Mouse (Mus musculus) neural tube, embryonic 11.5 days (tissue): Measurements from ENCODE around the gene Arhgap27. TPM values are rescaled to one million over a fixed set of nuclear protein-coding genes. Genes with fewer than 3 reads are reported as not detected.
A peak's percentile ranks its signal among the peaks of the same experiment; 100 is the strongest.
"Not testable (repeated sequence)": the region's sequence is repeated elsewhere in the genome, so short reads cannot be mapped to it uniquely, and the experiment has no call there.

Experiments used
- ATAC-seq: fragments of 200-750 bp; cut with Nextera tagmentation; 2 replicates; pipeline ENCODE4 v1.8.0; 2017; ENCODE audit warnings: moderate number of reproducible peaks, mild to moderate bottlenecking, moderate TSS enrichment, moderate library complexity; ENCODE audit not compliant: insufficient read depth, low FRiP score, low TSS enrichment
- DNase-seq: peaks from one replicate; pipeline ENCODE4 v3.0.0-alpha.2; 2015; ENCODE audit warnings: low spot score
- H3K27ac ChIP-seq: fragments of 300-500 bp; sonication (generic); 2 replicates; pipeline ENCODE4 v1.5.1; 2014; ENCODE audit warnings: low read depth, mild to moderate bottlenecking, low read length
- H3K27me3 ChIP-seq: fragments of 300-500 bp; sonication (generic); 2 replicates; pipeline ENCODE4 v1.6.1; 2014; ENCODE audit warnings: mild to moderate bottlenecking, low read length, mixed read lengths; ENCODE audit not compliant: control insufficient read depth, insufficient read depth
- H3K36me3 ChIP-seq: fragments of 300-500 bp; sonication (generic); 2 replicates; pipeline ENCODE4 v1.6.1; 2014; ENCODE audit warnings: mild to moderate bottlenecking, low read length, moderate library complexity, mixed read lengths; ENCODE audit not compliant: control insufficient read depth, insufficient read depth
- H3K4me1 ChIP-seq: fragments of 300-500 bp; sonication (generic); 2 replicates; pipeline ENCODE4 v1.6.1; 2014; ENCODE audit warnings: low read length, mixed read lengths; ENCODE audit not compliant: control insufficient read depth, insufficient read depth
- H3K4me2 ChIP-seq: fragments of 300-500 bp; sonication (generic); 2 replicates; pipeline ENCODE4 v1.6.1; 2014; ENCODE audit warnings: low read depth, mild to moderate bottlenecking, moderate library complexity
- H3K4me3 ChIP-seq: fragments of 300-500 bp; sonication (generic); 2 replicates; pipeline ENCODE4 v1.5.1; 2014; ENCODE audit warnings: low read depth, low read length
- H3K9ac ChIP-seq: fragments of 300-500 bp; sonication (generic); 2 replicates; pipeline ENCODE4 v1.6.1; 2014; ENCODE audit warnings: mild to moderate bottlenecking, low read length
- H3K9me3 ChIP-seq: fragments of 300-500 bp; sonication (generic); 2 replicates; pipeline ENCODE4 v1.6.1; 2016; ENCODE audit warnings: low read length; ENCODE audit not compliant: control insufficient read depth
- WGBS: fragments of 180-500 bp; shearing (Covaris S2); extraction: QIAGEN DNeasy Blood & Tissue Kit; methylation state at CpG from one replicate; pipeline ENCODE4 v1.1.7; 2014; 5-methylcytosine and 5-hydroxymethylcytosine counted together
- polyA plus RNA-seq: library from polyadenylated mRNA; unstranded; fragments of >200 nt; fragmentation: Nextera tagmentation; extraction: Ambion mirVana; gene quantifications from 2 replicates; pipeline ENCODE4 v1.2.1, GENCODE M21; 2014

Arhgap27 gene
- polyA plus RNA-seq, 1 experiment from 2014 or later = 4.5 TPM

GRCm38 (mm10) chr11:103330651-103331319 lies 32.7 kb downstream of the Arhgap27 start:
- 69% methylated on average over 7 of the region's 7 CpGs for WGBS
- Histone ChIP-seq H3K36me3 (no peaks in the 10 kb centered on the region), H3K4me2 (no peak overlapping the region), H3K27me3 (peaks cover 23% of the 10 kb centered on the region), H3K9ac (no peak overlapping the region), H3K4me1 (peaks cover 7% of the 10 kb centered on the region; the same call in 1 of the 2 replicates), H3K4me3 (no peak overlapping the region), H3K9me3 (no peaks in the 10 kb centered on the region), H3K27ac (no peak overlapping the region)
- DNase-seq (no peak), ATAC-seq (no peak)

- Histone ChIP-seq H3K36me3 (no peaks in the 10 kb centered on the region), H3K27me3 (no peaks in the 10 kb centered on the region), H3K9me3 (no peaks in the 10 kb centered on the region), H3K4me3 (no peak overlapping the region), H3K4me2 (no peak overlapping the region), H3K4me1 (no peaks in the 10 kb centered on the region), H3K9ac (no peak overlapping the region), H3K27ac (no peak overlapping the region)
- ATAC-seq = no peak
- WGBS = 14% methylated on average over 5 of the region's 5 CpGs
- DNase-seq = peak; percentile 82
These were observed 36.5 kb downstream of the Arhgap27 start for GRCm38 (mm10) chr11:103326950-103327349.

- H3K4me2 ChIP-seq = no peak overlapping the region
- no peak overlapping the region for H3K27ac ChIP-seq
- WGBS = 13% methylated on average over 8 of the region's 8 CpGs
- no peak overlapping the region for H3K9ac ChIP-seq
- H3K4me3 ChIP-seq = no peak overlapping the region
- DNase-seq (peak; percentile 82), ATAC-seq (no peak)
- H3K27me3 ChIP-seq = no peaks in the 10 kb centered on the region
- H3K36me3 ChIP-seq = no peaks in the 10 kb centered on the region
- H3K4me1 ChIP-seq = no peaks in the 10 kb centered on the region
- no peaks in the 10 kb centered on the region for H3K9me3 ChIP-seq
These were observed 38.3 kb downstream of the Arhgap27 start for GRCm38 (mm10) chr11:103325172-103325571.

- no peak overlapping the region for H3K4me3 ChIP-seq
- H3K27ac ChIP-seq = no peak overlapping the region
- 69% methylated on average over 13 of the region's 13 CpGs for WGBS
These were observed 38.8 kb downstream of the Arhgap27 start for GRCm38 (mm10) chr11:103324723-103325122.

GRCm38 (mm10) chr11:103322832-103323231 lies 40.7 kb downstream of the Arhgap27 start:
- not testable (repeated sequence) for H3K4me1 ChIP-seq, H3K4me3 ChIP-seq, H3K36me3 ChIP-seq, DNase-seq, H3K27ac ChIP-seq, ATAC-seq, H3K9me3 ChIP-seq, H3K9ac ChIP-seq, H3K27me3 ChIP-seq, H3K4me2 ChIP-seq
- 54% methylated on average over 4 of the region's 4 CpGs for WGBS

More at GRCm38 (mm10) chr11:103324723-103325122, 38.8 kb downstream of the Arhgap27 start:
- no peak for DNase-seq
- no peak overlapping the region for H3K9ac ChIP-seq
- ATAC-seq = no peak
- H3K4me1 ChIP-seq = no peaks in the 10 kb centered on the region
- H3K27me3 ChIP-seq = no peaks in the 10 kb centered on the region
- no peaks in the 10 kb centered on the region for H3K36me3 ChIP-seq
- H3K9me3 ChIP-seq = no peaks in the 10 kb centered on the region
- H3K4me2 ChIP-seq = no peak overlapping the region

GRCm38 (mm10) chr11:103320646-103321045 lies 42.8 kb downstream of the Arhgap27 start:
- Histone ChIP-seq H3K4me1 (no peaks in the 10 kb centered on the region), H3K9me3 (no peaks in the 10 kb centered on the region), H3K4me2 (no peak overlapping the region), H3K27me3 (no peaks in the 10 kb centered on the region), H3K9ac (no peak overlapping the region), H3K27ac (no peak overlapping the region), H3K4me3 (no peak overlapping the region), H3K36me3 (no peaks in the 10 kb centered on the region)
- 77% methylated on average over 4 of the region's 4 CpGs for WGBS
- DNase-seq (no peak), ATAC-seq (no peak)

GRCm38 (mm10) chr11:103320196-103320595 lies 43.3 kb downstream of the Arhgap27 start:
- no peaks in the 10 kb centered on the region for H3K27me3 ChIP-seq
- H3K4me3 ChIP-seq = no peak overlapping the region
- H3K36me3 ChIP-seq = no peaks in the 10 kb centered on the region
- H3K27ac ChIP-seq = no peak overlapping the region
- H3K9me3 ChIP-seq = no peaks in the 10 kb centered on the region
- no peaks in the 10 kb centered on the region for H3K4me1 ChIP-seq
- WGBS = 86% methylated on average over 8 of the region's 8 CpGs
- H3K4me2 ChIP-seq = no peak overlapping the region
- DNase-seq (no peak), ATAC-seq (no peak)
- H3K9ac ChIP-seq = no peak overlapping the region

- DNase-seq = no peak
- Histone ChIP-seq H3K36me3 (no peaks in the 10 kb centered on the region), H3K4me1 (no peaks in the 10 kb centered on the region), H3K9ac (no peak overlapping the region), H3K27ac (no peak overlapping the region), H3K9me3 (no peaks in the 10 kb centered on the region), H3K4me3 (no peak overlapping the region), H3K4me2 (no peak overlapping the region), H3K27me3 (no peaks in the 10 kb centered on the region)
- ATAC-seq = no peak
- WGBS = 75% methylated on average over 1 of the region's 1 CpGs
These were observed 45.5 kb downstream of the Arhgap27 start for GRCm38 (mm10) chr11:103318042-103318441.

GRCm38 (mm10) chr11:103315379-103315778 lies 48.1 kb downstream of the Arhgap27 start:
- Histone ChIP-seq H3K36me3 (no peaks in the 10 kb centered on the region), H3K4me3 (no peak overlapping the region), H3K9me3 (no peaks in the 10 kb centered on the region), H3K27me3 (no peaks in the 10 kb centered on the region), H3K27ac (no peak overlapping the region), H3K9ac (no peak overlapping the region), H3K4me1 (no peaks in the 10 kb centered on the region), H3K4me2 (no peak overlapping the region)
- DNase-seq (no peak), ATAC-seq (no peak)
- WGBS = 82% methylated on average over 5 of the region's 5 CpGs
